Mouse (Mus musculus) liver, embryonic 14.5 days (tissue): ENCODE measurements around the gene Zscan2.

Experiments used
- CTCF ChIP-seq: IDR thresholded peaks from 2 replicates; pipeline ENCODE4 v1.5.1; 2016; ENCODE audit warnings: antibody characterized with exemption, low read depth, control low read depth
- EP300 ChIP-seq: IDR thresholded peaks from 2 replicates; pipeline ENCODE4 v1.6.1; 2016; ENCODE audit warnings: antibody characterized with exemption, low read depth

DNA sequence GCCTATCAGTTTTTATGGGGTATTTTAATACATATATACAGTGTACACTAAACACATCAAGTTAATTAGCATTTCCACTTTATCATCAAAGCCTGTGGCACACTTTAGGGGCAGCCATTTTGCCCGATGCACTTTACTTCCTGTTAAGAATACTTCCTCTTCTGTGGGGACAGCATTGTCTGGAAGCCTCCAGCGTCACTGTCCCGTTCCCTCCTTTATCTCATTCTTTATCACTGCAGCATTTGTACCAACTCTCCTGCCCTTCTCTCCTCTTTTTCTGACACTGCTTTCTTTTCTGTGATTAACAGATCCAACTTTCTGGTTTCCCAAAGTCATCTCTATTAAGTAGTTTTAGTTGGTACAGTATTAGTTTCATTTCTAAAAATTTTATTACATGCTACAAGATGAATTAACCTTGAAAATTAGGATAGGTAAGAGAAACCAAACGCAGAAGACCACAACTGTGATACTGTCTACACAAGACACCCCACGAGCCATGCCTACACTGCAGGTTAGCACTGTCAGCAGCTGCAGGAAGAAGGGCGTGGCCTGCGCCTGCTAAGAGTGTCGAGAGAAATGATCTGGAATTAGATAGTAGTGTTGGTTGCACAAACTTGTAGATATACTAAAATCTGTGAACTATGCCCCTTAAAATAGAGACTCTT is 58.4 kb downstream of the Zscan2 start:
- TF ChIP-seq CTCF: no peak
- TF ChIP-seq EP300: no peak
